Mouse (Mus musculus) neutrophil, adult 5-6 weeks (primary cell): ENCODE data around the gene Sap18b. TPM values are rescaled to one million over a fixed set of nuclear protein-coding genes. Genes with fewer than 3 reads are reported as not detected.
"Not testable (repeated sequence)": the region's sequence is repeated elsewhere in the genome, so short reads cannot be mapped to it uniquely, and the experiment has no call there.

ENCODE experiments used
- ATAC-seq: fragments of 151-379, 151-347 bp; 2 replicates; pipeline ENCODE4 v1.8.0; 2017; ENCODE audit warnings: mild to moderate bottlenecking, moderate TSS enrichment; ENCODE audit not compliant: insufficient number of reproducible peaks, poor library complexity, low FRiP score, severe bottlenecking; ENCODE audit errors: extremely low read depth
- total RNA-seq: library from RNA; stranded (forward); fragments of 200-1000 nt; gene quantifications from 2 replicates; pipeline ENCODE4 v1.2.3, GENCODE M21; 2017

Sap18b gene
- total RNA-seq, 1 experiment from 2014 or later, result 98.1 TPM

GRCm38 (mm10) chr8:95854174-95854573 is 29.0 kb downstream of the Sap18b start:
- ATAC-seq, result no peak

- ATAC-seq, result not testable (repeated sequence)
Observed at GRCm38 (mm10) chr8:95863761-95864440, 38.8 kb downstream of the Sap18b start.

GRCm38 (mm10) chr8:95864851-95865250 is 39.7 kb downstream of the Sap18b start:
- not testable (repeated sequence) for ATAC-seq

GRCm38 (mm10) chr8:95871690-95872089 is 46.5 kb downstream of the Sap18b start:
- no peak for ATAC-seq

GRCm38 (mm10) chr8:95875270-95875669 is 50.1 kb downstream of the Sap18b start:
- ATAC-seq, result no peak

Other genes starting within 250 kb of the Sap18b start
- not detected in 2 replicates for gene Prss54, start 249.0 kb upstream of the Sap18b start, total RNA-seq
- gene Gins3, start 191.9 kb upstream of the Sap18b start, total RNA-seq, result 5.4 and 9.7 TPM in 2 replicates
- not detected in 2 replicates for gene Ndrg4, start 148.4 kb upstream of the Sap18b start, total RNA-seq
- gene Setd6, start 109.5 kb upstream of the Sap18b start, total RNA-seq, result 30.5 and 40.3 TPM in 2 replicates
- 160 and 182 TPM in 2 replicates for gene Cnot1, start 17.9 kb upstream of the Sap18b start, total RNA-seq
- gene Slc38a7, start 28.2 kb downstream of the Sap18b start, total RNA-seq, result 13.0 and 14.6 TPM in 2 replicates
- gene Got2, start 63.2 kb downstream of the Sap18b start, total RNA-seq, result 55.4 and 55.7 TPM in 2 replicates